Mouse (Mus musculus) spleen, adult 2 months (tissue): ENCODE measurements around the gene Prkd2.

ENCODE experiments used
- CTCF ChIP-seq: fragments of 200-500 bp; IDR thresholded peaks from 2 replicates; pipeline ENCODE4 v1.5.1; 2011; ENCODE audit warnings: mild to moderate bottlenecking, inconsistent platforms; ENCODE audit not compliant: insufficient read depth, insufficient read length, insufficient replicate concordance; ENCODE audit errors: extremely low read depth
- POLR2A ChIP-seq: fragments of 200-500 bp; IDR thresholded peaks from 2 replicates; pipeline ENCODE4 v1.6.1; 2011; ENCODE audit warnings: low read depth, low read length, inconsistent platforms

GRCm38 (mm10) chr7:16890536-16890935 is 47.8 kb downstream of the Prkd2 start:
- TF ChIP-seq CTCF: no peak
- TF ChIP-seq POLR2A: no peak
